24 mouse cellular contexts compared by ENCODE assay signal in the genomic region with DNA sequence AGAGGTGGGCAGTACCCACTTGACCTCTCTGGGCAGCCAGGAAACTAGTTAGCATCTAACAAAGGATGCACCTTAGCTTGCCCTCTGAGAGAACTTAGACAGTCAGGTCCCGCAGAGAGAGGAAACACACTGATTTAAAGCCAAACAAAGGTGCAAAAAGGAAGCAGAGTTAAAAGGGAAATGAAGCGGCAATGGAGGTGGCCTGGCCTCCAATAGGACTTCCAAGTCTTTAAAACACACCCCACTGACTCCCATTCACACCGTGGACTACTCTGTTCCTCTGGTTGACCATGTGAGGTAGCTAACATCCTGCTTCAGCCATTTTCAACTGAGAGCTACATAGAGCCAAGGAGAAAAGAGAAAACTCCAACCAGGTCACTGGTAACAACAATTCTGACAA. TPM values are rescaled to one million over a fixed set of nuclear protein-coding genes. Genes with fewer than 3 reads are reported as not detected.
A peak's percentile ranks its signal among the peaks of the same experiment; 100 is the strongest.
DNase-seq lines count a peak whose midpoint lies in the region; TF ChIP-seq lines count a peak whose summit lies in the region.
"Had no signal": no experiment of that assay in that cellular context is flagged by ENCODE, and none has a peak within 500 bp of the region (broad histone marks: within the 10 kb centered on the region; RNA-seq: fewer than 3 reads in every experiment).

No protein-coding gene starts in this region.

- WGBS in kidney, adult 2 months, result 50% methylated on average over 3 of the region's 3 CpGs
- WGBS in olfactory bulb, adult 2 months, result 68% methylated on average over 3 of the region's 3 CpGs

- H3K4me1 ChIP-seq in kidney, adult 2 months (ENCODE audit: control insufficient read depth, insufficient read depth, low read length), result peaks cover 39% of the 10 kb centered on the region
- H3K4me1 ChIP-seq in bone marrow macrophage, adult 2 months (ENCODE audit: control insufficient read depth, insufficient read depth, low read length), result peaks cover 58% of the 10 kb centered on the region
- peaks cover 34% of the 10 kb centered on the region for H3K4me1 ChIP-seq in olfactory bulb, adult 2 months (ENCODE audit: control insufficient read depth, insufficient read depth, low read length)

- no peak overlapping the region for H3K4me3 ChIP-seq in kidney, adult 2 months (ENCODE audit: insufficient read depth, low read depth, low read length)
- no peak overlapping the region for H3K4me3 ChIP-seq in bone marrow macrophage, adult 2 months (ENCODE audit: insufficient read depth, low read length)
- no peak overlapping the region for H3K4me3 ChIP-seq in olfactory bulb, adult 2 months (ENCODE audit: insufficient read depth, low read depth, low read length)
- H3K4me3 ChIP-seq: forebrain, embryonic 13.5 days; hindbrain, embryonic 13.5 days; liver, embryonic 12.5 days; neural tube, embryonic 15.5 days had no signal

- no peaks in the 10 kb centered on the region for H3K27me3 ChIP-seq in kidney, adult 2 months (replicated peaks; ENCODE audit: control insufficient read depth, insufficient read depth, low read length)
- H3K27me3 ChIP-seq: forebrain, embryonic 13.5 days; hindbrain, embryonic 13.5 days; liver, embryonic 12.5 days; neural tube, embryonic 15.5 days had no signal

- no peak for TF ChIP-seq CTCF in kidney, adult 2 months (conservative IDR thresholded peaks at IDR 0.05; ENCODE audit: insufficient read depth, insufficient read length, low read depth, low read length)
- no peak for TF ChIP-seq CTCF in bone marrow macrophage, adult 2 months (IDR thresholded peaks at IDR 0.05; ENCODE audit: low read depth, low read length)
- TF ChIP-seq CTCF in olfactory bulb, adult 2 months (IDR thresholded peaks at IDR 0.05; ENCODE audit: insufficient read depth, low read depth, low read length), result no peak

- no peak for TF ChIP-seq POLR2A in kidney, adult 2 months (IDR thresholded peaks at IDR 0.05; ENCODE audit: low read depth, low read length)
- no peak for TF ChIP-seq POLR2A in bone marrow macrophage, adult 2 months (IDR thresholded peaks at IDR 0.05; ENCODE audit: borderline replicate concordance, low read depth, low read length)
- no peak for TF ChIP-seq POLR2A in olfactory bulb, adult 2 months (IDR thresholded peaks at IDR 0.05; ENCODE audit: insufficient read depth, low read depth, low read length)

- no peaks in the 10 kb centered on the region for H3K36me3 ChIP-seq in kidney, adult 2 months (ENCODE audit: control insufficient read depth, insufficient read depth, low read length)
- H3K36me3 ChIP-seq: hindbrain, embryonic 13.5 days; liver, embryonic 12.5 days; neural tube, embryonic 15.5 days had no signal

- DNase-seq in kidney, adult 2 months, result no peak
- no peak for DNase-seq in kidney, adult 18-20 months
- peak; percentile 58 for DNase-seq in ES-CJ7 (ENCODE audit: low read depth, low spot score)
- DNase-seq in right cerebral cortex, postnatal 25 days, result no peak
- DNase-seq in spleen, adult 12 weeks (ENCODE audit: low spot score), result no peak
- DNase-seq: adrenal gland, postnatal 10 days; cerebellum, adult 18-20 months; cerebellum, postnatal 10 days; gastrocnemius, postnatal 36 days; heart, adult 18-20 months; heart, postnatal 4 days; kidney, adult 11 months; kidney, postnatal 10 days; layer of hippocampus, postnatal 36 days; left cerebral cortex, postnatal 4 days; liver, postnatal 0 days; lung, postnatal 4 days; midbrain, embryonic 14.5 days had no signal

- H3K27ac ChIP-seq in kidney, adult 2 months (ENCODE audit: insufficient read depth, low read depth, low read length), result peak overlapping the region; percentile 1; the same call in 1 of the 2 replicates
- H3K27ac ChIP-seq in bone marrow macrophage, adult 2 months (ENCODE audit: insufficient read depth, low read depth, low read length), result peak overlapping the region; percentile 64
- peak overlapping the region; percentile 94 for H3K27ac ChIP-seq in olfactory bulb, adult 2 months (ENCODE audit: insufficient read depth, low read depth, low read length)
- H3K27ac ChIP-seq: forebrain, embryonic 13.5 days; hindbrain, embryonic 13.5 days; liver, embryonic 12.5 days; neural tube, embryonic 15.5 days had no signal

RNA-seq across cellular contexts. Expression of gene Ppp2r5a, which starts 35.9 kb away (rescaled TPM):
- polyA plus RNA-seq in kidney, adult 2 months (2012; rRNA removed), result 69.6 and 73.2 TPM in 2 replicates
- polyA plus RNA-seq in bone marrow macrophage, adult 2 months (2012; ENCODE audit: insufficient read depth, insufficient read length, missing spikeins), result 113 and 117 TPM in 2 replicates
- 149 and 263 TPM in 2 replicates for polyA plus RNA-seq in olfactory bulb, adult 2 months (2012; ENCODE audit: insufficient read depth, insufficient read length, low replicate concordance, missing spikeins)

Comparison
In these comparisons a context has a peak if more than half of its experiments do, and no peak if none do; other contexts are left out.
1. H3K27ac ChIP-seq: peak in every context shown above with its lines; median percentile 94 in olfactory bulb, adult 2 months; 64 in bone marrow macrophage, adult 2 months; 1 in kidney, adult 2 months.